Mouse (Mus musculus): ENCODE measurements around the gene Cd5. TPM values are rescaled to one million over a fixed set of nuclear protein-coding genes. Genes with fewer than 3 reads are reported as not detected.

Gene Cd5
- polyA plus RNA-seq, 1 experiment from 2014 or later: 0.39 TPM

GRCm38 (mm10) chr19:10673275-10673674, 65.5 kb downstream of the Cd5 start:
- no peak for ATAC-seq (replicated peaks; ENCODE audit: insufficient number of reproducible peaks, low FRiP score, low TSS enrichment)
- no peak overlapping the region for H3K4me3 ChIP-seq (ENCODE audit: low read depth, low read length)
- H3K36me3 ChIP-seq (ENCODE audit: control insufficient read depth, insufficient read depth, low read length): no peaks in the 10 kb centered on the region
- H3K9ac ChIP-seq (ENCODE audit: low read depth, low read length): no peak overlapping the region
- no peaks in the 10 kb centered on the region for H3K9me3 ChIP-seq (replicated peaks; ENCODE audit: control insufficient read depth, low read length)
- no peak overlapping the region for H3K27ac ChIP-seq (ENCODE audit: low read depth, low read length)
- 33% methylated on average over 1 of the region's 1 CpGs for WGBS (ENCODE audit: insufficient replicate concordance)
- no peaks in the 10 kb centered on the region for H3K4me1 ChIP-seq (ENCODE audit: control insufficient read depth, insufficient read depth, low read length)
- no peak overlapping the region; the same call in 1 of the 2 replicates for H3K4me2 ChIP-seq
- H3K27me3 ChIP-seq (ENCODE audit: control insufficient read depth, insufficient read depth, low read length): no peaks in the 10 kb centered on the region

GRCm38 (mm10) chr19:10671854-10672417, 66.9 kb downstream of the Cd5 start:
- no peaks in the 10 kb centered on the region for H3K9me3 ChIP-seq (replicated peaks; ENCODE audit: control insufficient read depth, low read length)
- H3K4me1 ChIP-seq (ENCODE audit: control insufficient read depth, insufficient read depth, low read length): no peaks in the 10 kb centered on the region
- no peak for ATAC-seq (replicated peaks; ENCODE audit: insufficient number of reproducible peaks, low FRiP score, low TSS enrichment)
- no peak overlapping the region for H3K27ac ChIP-seq (ENCODE audit: low read depth, low read length)
- H3K36me3 ChIP-seq (ENCODE audit: control insufficient read depth, insufficient read depth, low read length): no peaks in the 10 kb centered on the region
- H3K4me3 ChIP-seq (ENCODE audit: low read depth, low read length): no peak overlapping the region
- no peak overlapping the region for H3K4me2 ChIP-seq
- no peaks in the 10 kb centered on the region for H3K27me3 ChIP-seq (ENCODE audit: control insufficient read depth, insufficient read depth, low read length)
- 69% methylated on average over 9 of the region's 9 CpGs for WGBS (ENCODE audit: insufficient replicate concordance)
- no peak overlapping the region for H3K9ac ChIP-seq (ENCODE audit: low read depth, low read length)

- H3K27me3 ChIP-seq (ENCODE audit: control insufficient read depth, insufficient read depth, low read length): no peaks in the 10 kb centered on the region
- WGBS (ENCODE audit: insufficient replicate concordance): 86% methylated on average over 4 of the region's 4 CpGs
- no peaks in the 10 kb centered on the region for H3K9me3 ChIP-seq (replicated peaks; ENCODE audit: control insufficient read depth, low read length)
- H3K27ac ChIP-seq (ENCODE audit: low read depth, low read length): no peak overlapping the region
- H3K9ac ChIP-seq (ENCODE audit: low read depth, low read length): no peak overlapping the region
- H3K4me2 ChIP-seq: no peak overlapping the region
- no peak overlapping the region for H3K4me3 ChIP-seq (ENCODE audit: low read depth, low read length)
- H3K4me1 ChIP-seq (ENCODE audit: control insufficient read depth, insufficient read depth, low read length): no peaks in the 10 kb centered on the region
- no peak for ATAC-seq (replicated peaks; ENCODE audit: insufficient number of reproducible peaks, low FRiP score, low TSS enrichment)
- H3K36me3 ChIP-seq (ENCODE audit: control insufficient read depth, insufficient read depth, low read length): no peaks in the 10 kb centered on the region
Observed at GRCm38 (mm10) chr19:10671319-10671718, 67.5 kb downstream of the Cd5 start.

Other genes starting within 250 kb of the Cd5 start
- 39.3 and 41.2 TPM in 2 replicates for gene Cpsf7, start 213.7 kb downstream of the Cd5 start, polyA plus RNA-seq (2014; fragmentation: Nextera tagmentation; extraction: Ambion mirVana)
- gene Sdhaf2, start 212.9 kb downstream of the Cd5 start, polyA plus RNA-seq (2014; fragmentation: Nextera tagmentation; extraction: Ambion mirVana): 51.7 and 62.6 TPM in 2 replicates
- 22.9 and 24.4 TPM in 2 replicates for gene Tmem216, start 182.8 kb downstream of the Cd5 start, polyA plus RNA-seq (2014; fragmentation: Nextera tagmentation; extraction: Ambion mirVana)
- 12.8 and 14.3 TPM in 2 replicates for gene Cyb561a3, start 161.8 kb downstream of the Cd5 start, polyA plus RNA-seq (2014; fragmentation: Nextera tagmentation; extraction: Ambion mirVana)
- 31.7 and 32.0 TPM in 2 replicates for gene Tmem138, start 161.6 kb downstream of the Cd5 start, polyA plus RNA-seq (2014; fragmentation: Nextera tagmentation; extraction: Ambion mirVana)
- 265 and 328 TPM in 2 replicates for gene Ddb1, start 133.7 kb downstream of the Cd5 start, polyA plus RNA-seq (2014; fragmentation: Nextera tagmentation; extraction: Ambion mirVana)
- gene Tkfc, start 133.3 kb downstream of the Cd5 start, polyA plus RNA-seq (2014; fragmentation: Nextera tagmentation; extraction: Ambion mirVana): 13.6 and 14.3 TPM in 2 replicates
- 0.46 and 0.55 TPM in 2 replicates for gene Vwce, start 104.8 kb downstream of the Cd5 start, polyA plus RNA-seq (2014; fragmentation: Nextera tagmentation; extraction: Ambion mirVana)
- not detected in 2 replicates for gene Pga5, start 60.9 kb downstream of the Cd5 start, polyA plus RNA-seq (2014; fragmentation: Nextera tagmentation; extraction: Ambion mirVana)
- 21.9 and 22.5 TPM in 2 replicates for gene Vps37c, start 50.3 kb downstream of the Cd5 start, polyA plus RNA-seq (2014; fragmentation: Nextera tagmentation; extraction: Ambion mirVana)
- not detected in 2 replicates for gene Cd6, start 91.1 kb upstream of the Cd5 start, polyA plus RNA-seq (2014; fragmentation: Nextera tagmentation; extraction: Ambion mirVana)
- gene Slc15a3, start 100.7 kb upstream of the Cd5 start, polyA plus RNA-seq (2014; fragmentation: Nextera tagmentation; extraction: Ambion mirVana): 0.19 and 0.31 TPM in 2 replicates
- 35.5 and 37.2 TPM in 2 replicates for gene Tmem132a, start 130.9 kb upstream of the Cd5 start, polyA plus RNA-seq (2014; fragmentation: Nextera tagmentation; extraction: Ambion mirVana)
- gene Tmem109, start 143.0 kb upstream of the Cd5 start, polyA plus RNA-seq (2014; fragmentation: Nextera tagmentation; extraction: Ambion mirVana): 66.7 and 71.0 TPM in 2 replicates
- gene Prpf19, start 156.2 kb upstream of the Cd5 start, polyA plus RNA-seq (2014; fragmentation: Nextera tagmentation; extraction: Ambion mirVana): 33.0 and 39.4 TPM in 2 replicates
- gene Zp1, start 181.6 kb upstream of the Cd5 start, polyA plus RNA-seq (2014; fragmentation: Nextera tagmentation; extraction: Ambion mirVana): not detected in 2 replicates
- 0.27 TPM in 2 replicates for gene Ptgdr2, start 198.2 kb upstream of the Cd5 start, polyA plus RNA-seq (2014; fragmentation: Nextera tagmentation; extraction: Ambion mirVana)
- gene Ccdc86, start 210.3 kb upstream of the Cd5 start, polyA plus RNA-seq (2014; fragmentation: Nextera tagmentation; extraction: Ambion mirVana): 17.7 and 18.9 TPM in 2 replicates
- gene Ms4a10, start 235.7 kb upstream of the Cd5 start, polyA plus RNA-seq (2014; fragmentation: Nextera tagmentation; extraction: Ambion mirVana): not detected in 2 replicates

Measured in heart, embryonic 11.5 days (tissue).